Mouse (Mus musculus) retina, postnatal 7 days (tissue): ENCODE results near the gene Mog.
"Not testable (repeated sequence)": the region's sequence is repeated elsewhere in the genome, so short reads cannot be mapped to it uniquely, and the experiment has no call there.

ENCODE experiments used
- DNase-seq: peaks from one replicate; pipeline ENCODE4 v3.0.0-alpha.2; 2012; ENCODE audit warnings: low read depth, low spot score

Gene Mog

GRCm38 (mm10) chr17:37045611-37046311, 22.6 kb upstream of the Mog start, which contains the start of gene Gabbr1:
Gene Gabbr1, plus strand, starts transcription at chr17:37045966.
- peak; percentile 64 for DNase-seq

- no peak for DNase-seq
These were observed 21.6 kb upstream of the Mog start for GRCm38 (mm10) chr17:37044651-37045244.

- DNase-seq, result no peak
These were observed 16.1 kb upstream of the Mog start for GRCm38 (mm10) chr17:37039127-37039894.

GRCm38 (mm10) chr17:37029162-37029561, 6.0 kb upstream of the Mog start:
- no peak for DNase-seq

- peak; percentile 92 for DNase-seq
These were observed 5.5 kb upstream of the Mog start for GRCm38 (mm10) chr17:37028683-37029120.

- no peak for DNase-seq
These were observed 5.0 kb upstream of the Mog start for GRCm38 (mm10) chr17:37028212-37028611.

GRCm38 (mm10) chr17:37027486-37027885, 4.3 kb upstream of the Mog start:
- DNase-seq, result no peak

- DNase-seq, result no peak
These were observed 3.2 kb upstream of the Mog start for GRCm38 (mm10) chr17:37026425-37026824.

- not testable (repeated sequence) for DNase-seq
These were observed 4.0 kb downstream of the Mog start for GRCm38 (mm10) chr17:37019242-37019641.

GRCm38 (mm10) chr17:37018328-37018727, 4.9 kb downstream of the Mog start:
- no peak for DNase-seq

- DNase-seq, result no peak
These were observed 6.9 kb downstream of the Mog start for GRCm38 (mm10) chr17:37016333-37016732.

- DNase-seq, result no peak
These were observed 11.1 kb downstream of the Mog start for GRCm38 (mm10) chr17:37012141-37012540.

- no peak for DNase-seq
These were observed 11.5 kb downstream of the Mog start for GRCm38 (mm10) chr17:37011719-37012118.

- DNase-seq, result no peak
These were observed 13.6 kb downstream of the Mog start for GRCm38 (mm10) chr17:37009460-37010042.

GRCm38 (mm10) chr17:37008161-37008560, 15.0 kb downstream of the Mog start:
- no peak for DNase-seq

GRCm38 (mm10) chr17:37003366-37003765, 19.8 kb downstream of the Mog start:
- no peak for DNase-seq

GRCm38 (mm10) chr17:37002364-37003330, 20.6 kb downstream of the Mog start:
- peak; percentile 25 for DNase-seq

- no peak for DNase-seq
These were observed 22.3 kb downstream of the Mog start, which contains the start of gene Zfp57 for GRCm38 (mm10) chr17:37000863-37001262. Gene Zfp57, plus strand, starts transcription at chr17:37001163.

GRCm38 (mm10) chr17:36998477-36998876, 24.7 kb downstream of the Mog start:
- no peak for DNase-seq

GRCm38 (mm10) chr17:36997033-36997735, 26.0 kb downstream of the Mog start:
- peak; percentile 73 for DNase-seq
